Mouse (Mus musculus) liver, embryonic 13.5 days (tissue): ENCODE results near the gene Pi4k2b. TPM values are rescaled to one million over a fixed set of nuclear protein-coding genes. Genes with fewer than 3 reads are reported as not detected.

Experiments
- ATAC-seq: fragments of 200-750 bp; cut with Nextera tagmentation; 2 replicates; pipeline ENCODE4 v1.8.0; 2017; ENCODE audit warnings: low read depth, mild to moderate bottlenecking, moderate number of reproducible peaks, moderate library complexity
- DNase-seq: peaks from one replicate; pipeline ENCODE4 v3.0.0; 2022
- H3K27ac ChIP-seq: fragments of 300-500 bp; sonication (generic); 2 replicates; pipeline ENCODE4 v1.5.1; 2015; ENCODE audit warnings: moderate library complexity, mild to moderate bottlenecking, inconsistent platforms
- H3K27me3 ChIP-seq: fragments of 300-500 bp; sonication (generic); 2 replicates; pipeline ENCODE4 v1.6.1; 2015; ENCODE audit warnings: mild to moderate bottlenecking, inconsistent platforms
- H3K36me3 ChIP-seq: fragments of 300-500 bp; sonication (generic); 2 replicates; pipeline ENCODE4 v1.6.1; 2015; ENCODE audit warnings: mild to moderate bottlenecking, inconsistent platforms
- H3K4me1 ChIP-seq: fragments of 300-500 bp; sonication (generic); replicated peaks from 2 replicates; pipeline ENCODE4 v1.6.1; 2015; ENCODE audit warnings: inconsistent platforms
- H3K4me2 ChIP-seq: fragments of 300-500 bp; sonication (generic); 2 replicates; pipeline ENCODE4 v1.6.1; 2015; ENCODE audit warnings: inconsistent platforms, mild to moderate bottlenecking, moderate library complexity
- H3K4me3 ChIP-seq: fragments of 300-500 bp; sonication (generic); replicated peaks from 2 replicates; pipeline ENCODE4 v1.5.1; 2015; ENCODE audit warnings: mild to moderate bottlenecking, inconsistent platforms
- H3K9ac ChIP-seq: fragments of 300-500 bp; sonication (generic); 2 replicates; pipeline ENCODE4 v1.6.1; 2015; ENCODE audit warnings: mild to moderate bottlenecking, inconsistent platforms
- H3K9me3 ChIP-seq: fragments of 300-500 bp; sonication (generic); replicated peaks from 2 replicates; pipeline ENCODE4 v1.6.1; 2016; ENCODE audit warnings: inconsistent platforms
- WGBS: fragments of 180-500 bp; shearing (Covaris S2); methylation state at CpG from one replicate; pipeline ENCODE4 v1.1.7; 2015; ENCODE audit not compliant: insufficient replicate concordance; 5-methylcytosine and 5-hydroxymethylcytosine counted together
- polyA plus RNA-seq: library from polyadenylated mRNA; unstranded; fragments of >200 nt; fragmentation: Nextera tagmentation; extraction: Ambion mirVana; gene quantifications from 2 replicates; pipeline ENCODE4 v1.2.1, GENCODE M21; 2015

Gene Pi4k2b
- polyA plus RNA-seq, 1 experiment from 2014 or later = 16.5 TPM

- no peak overlapping the region for H3K27ac ChIP-seq
- H3K4me3 ChIP-seq = no peak overlapping the region
- H3K9ac ChIP-seq = no peak overlapping the region
- DNase-seq (no peak), ATAC-seq (no peak)
- no peak overlapping the region for H3K4me2 ChIP-seq
- peaks cover 42% of the 10 kb centered on the region for H3K36me3 ChIP-seq
- no peaks in the 10 kb centered on the region for H3K4me1 ChIP-seq
- 80% methylated on average over 14 of the region's 14 CpGs for WGBS
- H3K9me3 ChIP-seq = no peaks in the 10 kb centered on the region
- H3K27me3 ChIP-seq = no peaks in the 10 kb centered on the region
Observed at GRCm38 (mm10) chr5:52811056-52811455, 69.7 kb downstream of the Pi4k2b start.

- no peak for ATAC-seq
- H3K4me2 ChIP-seq = no peak overlapping the region
- no peak for DNase-seq
- H3K4me1 ChIP-seq = no peaks in the 10 kb centered on the region
- H3K9ac ChIP-seq = no peak overlapping the region
- no peaks in the 10 kb centered on the region for H3K27me3 ChIP-seq
- H3K9me3 ChIP-seq = no peaks in the 10 kb centered on the region
- peaks cover 44% of the 10 kb centered on the region for H3K36me3 ChIP-seq
- WGBS = 86% methylated on average over 10 of the region's 10 CpGs
- no peak overlapping the region for H3K27ac ChIP-seq
- H3K4me3 ChIP-seq = no peak overlapping the region
Observed at GRCm38 (mm10) chr5:52812456-52812855, 71.1 kb downstream of the Pi4k2b start.

GRCm38 (mm10) chr5:52813312-52813711 is 71.9 kb downstream of the Pi4k2b start:
- Histone ChIP-seq H3K36me3 (peaks cover 39% of the 10 kb centered on the region), H3K27ac (no peak overlapping the region), H3K4me3 (no peak overlapping the region), H3K4me1 (no peaks in the 10 kb centered on the region), H3K4me2 (no peak overlapping the region), H3K9me3 (no peaks in the 10 kb centered on the region), H3K9ac (no peak overlapping the region), H3K27me3 (no peaks in the 10 kb centered on the region)
- DNase-seq (no peak), ATAC-seq (no peak)
- 87% methylated on average over 7 of the region's 7 CpGs for WGBS

DNA sequence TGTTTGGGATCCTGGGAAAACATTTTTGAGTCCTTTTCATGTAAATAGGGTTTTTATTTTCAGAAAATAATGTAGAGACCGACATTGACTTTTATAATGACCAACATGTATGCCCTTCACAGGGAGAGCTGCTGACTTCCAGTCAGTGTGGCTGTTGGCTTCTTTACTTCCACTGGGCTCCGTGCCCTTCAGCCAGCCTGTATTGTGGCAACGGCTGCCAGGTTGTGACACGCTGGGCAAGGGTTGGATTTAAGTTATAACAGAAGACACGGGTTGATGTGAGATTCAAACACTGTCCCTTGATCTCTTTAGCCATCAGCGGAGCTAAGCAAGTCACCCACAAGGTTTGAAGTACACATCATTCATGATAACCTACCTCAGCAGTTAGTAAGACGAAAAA is 77.3 kb downstream of the Pi4k2b start:
- Histone ChIP-seq H3K27me3 (no peaks in the 10 kb centered on the region), H3K9ac (no peak overlapping the region), H3K4me3 (no peak overlapping the region), H3K9me3 (no peaks in the 10 kb centered on the region), H3K27ac (no peak overlapping the region), H3K36me3 (peaks cover 43% of the 10 kb centered on the region), H3K4me2 (no peak overlapping the region), H3K4me1 (no peaks in the 10 kb centered on the region)
- ATAC-seq (no peak), DNase-seq (no peak)
- 87% methylated on average over 7 of the region's 7 CpGs for WGBS

Other genes with a start within 250 kb of the Pi4k2b start
- 0.39 and 0.48 TPM in 2 replicates for gene Lgi2, start 175.1 kb upstream of the Pi4k2b start, polyA plus RNA-seq
- gene Sepsecs, start 71.9 kb upstream of the Pi4k2b start, polyA plus RNA-seq = 7.6 and 9.4 TPM in 2 replicates
- 7.8 and 9.2 TPM in 2 replicates for gene Zcchc4, start 33.8 kb downstream of the Pi4k2b start, polyA plus RNA-seq
- 31.2 and 37.3 TPM in 2 replicates for gene Anapc4, start 92.4 kb downstream of the Pi4k2b start, polyA plus RNA-seq